Mouse (Mus musculus) kidney, embryonic 15.5 days (tissue): ENCODE data around the gene Stra6l. TPM values are rescaled to one million over a fixed set of nuclear protein-coding genes. Genes with fewer than 3 reads are reported as not detected.
A peak's percentile ranks its signal among the peaks of the same experiment; 100 is the strongest.

Source experiments
- ATAC-seq: fragments of 200-750 bp; cut with Nextera tagmentation; replicated peaks from 2 replicates; pipeline ENCODE4 v1.8.0; 2017; ENCODE audit warnings: moderate TSS enrichment; ENCODE audit not compliant: low FRiP score
- H3K27ac ChIP-seq: fragments of 300-500 bp; sonication (generic); 2 replicates; pipeline ENCODE4 v1.5.1; 2015; ENCODE audit warnings: mild to moderate bottlenecking, inconsistent platforms
- H3K27me3 ChIP-seq: fragments of 300-500 bp; sonication (generic); 2 replicates; pipeline ENCODE4 v1.6.1; 2015; ENCODE audit warnings: inconsistent platforms
- H3K36me3 ChIP-seq: fragments of 300-500 bp; sonication (generic); 2 replicates; pipeline ENCODE4 v1.6.1; 2015; ENCODE audit warnings: inconsistent platforms
- H3K4me1 ChIP-seq: fragments of 300-500 bp; sonication (generic); 2 replicates; pipeline ENCODE4 v1.6.1; 2015; ENCODE audit warnings: inconsistent platforms
- H3K4me2 ChIP-seq: fragments of 300-500 bp; sonication (generic); 2 replicates; pipeline ENCODE4 v1.6.1; 2015; ENCODE audit warnings: moderate library complexity, mild to moderate bottlenecking, inconsistent platforms
- H3K4me3 ChIP-seq: fragments of 300-500 bp; sonication (generic); replicated peaks from 2 replicates; pipeline ENCODE4 v1.5.1; 2015; ENCODE audit warnings: mild to moderate bottlenecking, inconsistent platforms
- H3K9ac ChIP-seq: fragments of 300-500 bp; sonication (generic); 2 replicates; pipeline ENCODE4 v1.6.1; 2015; ENCODE audit warnings: mild to moderate bottlenecking, inconsistent platforms
- H3K9me3 ChIP-seq: fragments of 300-500 bp; sonication (generic); replicated peaks from 2 replicates; pipeline ENCODE4 v1.6.1; 2016; ENCODE audit warnings: inconsistent platforms
- WGBS: fragments of 180-500 bp; shearing (Covaris S2); methylation state at CpG from one replicate; pipeline ENCODE4 v1.1.7; 2015; ENCODE audit warnings: mixed read lengths; 5-methylcytosine and 5-hydroxymethylcytosine counted together
- polyA plus RNA-seq: library from polyadenylated mRNA; unstranded; fragments of >200 nt; fragmentation: Nextera tagmentation; extraction: Ambion mirVana; gene quantifications from 2 replicates; pipeline ENCODE4 v1.2.1, GENCODE M21; 2015

Gene Stra6l
- polyA plus RNA-seq, 1 experiment from 2014 or later = 0.57 TPM

- Histone ChIP-seq H3K27ac (peak overlapping the region; percentile 77), H3K9ac (no peak overlapping the region), H3K9me3 (no peaks in the 10 kb centered on the region), H3K27me3 (peaks cover 23% of the 10 kb centered on the region), H3K4me2 (no peak overlapping the region), H3K36me3 (no peaks in the 10 kb centered on the region), H3K4me1 (peaks cover 38% of the 10 kb centered on the region), H3K4me3 (no peak overlapping the region)
- peak; percentile 93 for ATAC-seq
- 25% methylated on average over 3 of the region's 3 CpGs for WGBS
Observed at GRCm38 (mm10) chr4:45851640-45852051, 3.2 kb downstream of the Stra6l start.

GRCm38 (mm10) chr4:45853496-45854246 is 5.2 kb downstream of the Stra6l start:
- Histone ChIP-seq H3K4me1 (peaks cover 28% of the 10 kb centered on the region), H3K4me2 (no peak overlapping the region), H3K9ac (no peak overlapping the region), H3K27me3 (peaks cover 12% of the 10 kb centered on the region), H3K36me3 (no peaks in the 10 kb centered on the region), H3K27ac (no peak overlapping the region), H3K4me3 (no peak overlapping the region), H3K9me3 (no peaks in the 10 kb centered on the region)
- WGBS = 72% methylated on average over 15 of the region's 15 CpGs
- ATAC-seq = no peak

- Histone ChIP-seq H3K9me3 (no peaks in the 10 kb centered on the region), H3K9ac (no peak overlapping the region), H3K4me2 (no peak overlapping the region), H3K27ac (no peak overlapping the region), H3K36me3 (no peaks in the 10 kb centered on the region), H3K4me1 (peaks cover 19% of the 10 kb centered on the region), H3K4me3 (no peak overlapping the region), H3K27me3 (peaks cover 4% of the 10 kb centered on the region; the same call in 1 of the 2 replicates)
- 47% methylated on average over 19 of the region's 19 CpGs for WGBS
- 0 out of 2 replicates have a peak, but pooled peaks have one; percentile 50 for ATAC-seq
Observed at GRCm38 (mm10) chr4:45855803-45856424, 7.5 kb downstream of the Stra6l start.

- 59% methylated on average over 5 of the region's 5 CpGs for WGBS
Observed at GRCm38 (mm10) chr4:45861160-45861559, 12.7 kb downstream of the Stra6l start.

GRCm38 (mm10) chr4:45867416-45867815 is 19.0 kb downstream of the Stra6l start:
- Histone ChIP-seq H3K9me3 (no peaks in the 10 kb centered on the region), H3K4me2 (no peak overlapping the region), H3K27me3 (no peaks in the 10 kb centered on the region), H3K27ac (no peak overlapping the region), H3K9ac (no peak overlapping the region), H3K36me3 (no peaks in the 10 kb centered on the region), H3K4me3 (no peak overlapping the region), H3K4me1 (peaks cover 6% of the 10 kb centered on the region; the same call in 1 of the 2 replicates)
- 76% methylated on average over 8 of the region's 8 CpGs for WGBS
- ATAC-seq = no peak

More at GRCm38 (mm10) chr4:45861160-45861559, 12.7 kb downstream of the Stra6l start:
- Histone ChIP-seq H3K4me1 (peaks cover under 1% of the 10 kb centered on the region; the same call in 1 of the 2 replicates), H3K4me2 (no peak overlapping the region), H3K9me3 (no peaks in the 10 kb centered on the region), H3K36me3 (no peaks in the 10 kb centered on the region), H3K27me3 (peaks cover 2% of the 10 kb centered on the region; the same call in 1 of the 2 replicates), H3K9ac (no peak overlapping the region), H3K27ac (no peak overlapping the region), H3K4me3 (no peak overlapping the region)
- no peak for ATAC-seq

- ATAC-seq = no peak
- no peak overlapping the region; the same call in 1 of the 2 replicates for H3K4me3 ChIP-seq
- no peak overlapping the region for H3K27ac ChIP-seq
- 31% methylated on average over 24 of the region's 24 CpGs for WGBS
- no peak overlapping the region for H3K9ac ChIP-seq
- H3K36me3 ChIP-seq = no peaks in the 10 kb centered on the region
- H3K4me2 ChIP-seq = peak overlapping the region; percentile 42
- H3K4me1 ChIP-seq = peaks cover 6% of the 10 kb centered on the region; the same call in 1 of the 2 replicates
- H3K9me3 ChIP-seq = no peaks in the 10 kb centered on the region
- no peaks in the 10 kb centered on the region for H3K27me3 ChIP-seq
Observed at GRCm38 (mm10) chr4:45869021-45869815, 20.8 kb downstream of the Stra6l start.

GRCm38 (mm10) chr4:45872147-45872546 is 23.7 kb downstream of the Stra6l start:
- 100% methylated on average over 2 of the region's 2 CpGs for whole genome bisulfite sequencing
- ATAC-seq = no peak

GRCm38 (mm10) chr4:45878929-45879328 is 30.5 kb downstream of the Stra6l start:
- Histone ChIP-seq H3K4me3 (no peak overlapping the region), H3K36me3 (no peaks in the 10 kb centered on the region), H3K9ac (no peak overlapping the region), H3K9me3 (peaks cover 5% of the 10 kb centered on the region; the same call in 1 of the 2 replicates), H3K4me1 (no peaks in the 10 kb centered on the region), H3K4me2 (no peak overlapping the region), H3K27me3 (no peaks in the 10 kb centered on the region), H3K27ac (no peak overlapping the region)
- WGBS = 53% methylated on average over 5 of the region's 5 CpGs
- no peak for ATAC-seq

More at GRCm38 (mm10) chr4:45872147-45872546, 23.7 kb downstream of the Stra6l start:
- H3K4me2 ChIP-seq = no peak overlapping the region
- no peak overlapping the region for H3K4me3 ChIP-seq
- H3K27me3 ChIP-seq = no peaks in the 10 kb centered on the region
- H3K9ac ChIP-seq = no peak overlapping the region
- H3K36me3 ChIP-seq = no peaks in the 10 kb centered on the region
- H3K9me3 ChIP-seq = peaks cover 5% of the 10 kb centered on the region; the same call in 1 of the 2 replicates
- H3K27ac ChIP-seq = no peak overlapping the region
- peaks cover 6% of the 10 kb centered on the region; the same call in 1 of the 2 replicates for H3K4me1 ChIP-seq

- Histone ChIP-seq H3K4me2 (no peak overlapping the region), H3K27me3 (no peaks in the 10 kb centered on the region), H3K4me3 (no peak overlapping the region), H3K9me3 (no peaks in the 10 kb centered on the region), H3K4me1 (no peaks in the 10 kb centered on the region), H3K9ac (no peak overlapping the region), H3K36me3 (no peaks in the 10 kb centered on the region), H3K27ac (no peak overlapping the region)
- WGBS = 82% methylated on average over 9 of the region's 9 CpGs
- ATAC-seq = no peak
Observed at GRCm38 (mm10) chr4:45882521-45882920, 34.1 kb downstream of the Stra6l start.

GRCm38 (mm10) chr4:45883250-45883649 is 34.8 kb downstream of the Stra6l start:
- 91% methylated on average over 16 of the region's 16 CpGs for WGBS

GRCm38 (mm10) chr4:45889487-45889886 is 41.0 kb downstream of the Stra6l start:
- ATAC-seq = no peak
- no peaks in the 10 kb centered on the region for H3K9me3 ChIP-seq
- peak overlapping the region; percentile 58 for H3K27ac ChIP-seq
- H3K27me3 ChIP-seq = no peaks in the 10 kb centered on the region
- 58% methylated on average over 6 of the region's 6 CpGs for WGBS
- H3K4me3 ChIP-seq = no peak overlapping the region
- no peaks in the 10 kb centered on the region for H3K36me3 ChIP-seq
- no peak overlapping the region for H3K4me2 ChIP-seq
- no peak overlapping the region for H3K9ac ChIP-seq
- peaks cover 12% of the 10 kb centered on the region for H3K4me1 ChIP-seq

More at GRCm38 (mm10) chr4:45883250-45883649, 34.8 kb downstream of the Stra6l start:
- no peaks in the 10 kb centered on the region for H3K4me1 ChIP-seq
- no peak overlapping the region for H3K9ac ChIP-seq
- H3K36me3 ChIP-seq = no peaks in the 10 kb centered on the region
- no peak overlapping the region for H3K4me3 ChIP-seq
- H3K4me2 ChIP-seq = no peak overlapping the region
- H3K27me3 ChIP-seq = no peaks in the 10 kb centered on the region
- ATAC-seq = no peak
- H3K9me3 ChIP-seq = no peaks in the 10 kb centered on the region
- no peak overlapping the region for H3K27ac ChIP-seq
